Mouse (Mus musculus): Measurements from ENCODE around the gene Pard6b.

- TF ChIP-seq CTCF (conservative IDR thresholded peaks at IDR 0.05 in 1 of 2, IDR thresholded peaks at IDR 0.05 in 1 of 2; ENCODE audit: low read depth in 2 of 2, low read length in 2 of 2) (no peak), PAX5 (IDR thresholded peaks at IDR 0.05; ENCODE audit: low read length) (no peak), POLR2A (IDR thresholded peaks at IDR 0.05; ENCODE audit: low read depth, low read length) (no peak), JUND (conservative IDR thresholded peaks at IDR 0.05; ENCODE audit: low read depth, low read length) (no peak), ZKSCAN1 (IDR thresholded peaks at IDR 0.05; ENCODE audit: borderline replicate concordance, low read depth, low read length) (no peak), MEF2A (IDR thresholded peaks at IDR 0.05; ENCODE audit: borderline replicate concordance, low read depth, low read length) (no peak), TCF12 (IDR thresholded peaks at IDR 0.05; ENCODE audit: low read depth, low read length) (no peak), SMC3 (IDR thresholded peaks at IDR 0.05; ENCODE audit: low read depth, low read length) (no peak), HCFC1 (IDR thresholded peaks at IDR 0.05; ENCODE audit: low read depth, low read length) (no peak), USF2 (conservative IDR thresholded peaks at IDR 0.05; ENCODE audit: low read depth, low read length) (no peak), MXI1 (IDR thresholded peaks at IDR 0.05; ENCODE audit: low read depth, low read length) (no peak), NRF1 (IDR thresholded peaks at IDR 0.05; ENCODE audit: low read depth, low read length) (no peak), E2F4 (IDR thresholded peaks at IDR 0.05; ENCODE audit: insufficient replicate concordance, low read depth, low read length) (no peak), JUN (IDR thresholded peaks at IDR 0.05; ENCODE audit: insufficient read depth, low read depth, low read length) (no peak)
Observed at GRCm38 (mm10) chr2:168076840-168077576, 3.8 kb upstream of the Pard6b start.

Data from CH12.LX (cell line).